Mouse (Mus musculus) layer of hippocampus, adult 18-20 months (tissue): ENCODE results near the gene Esr1. TPM values are rescaled to one million over a fixed set of nuclear protein-coding genes. Genes with fewer than 3 reads are reported as not detected.

ENCODE experiments used
- DNase-seq, 2 experiments: peaks; one replicate each; pipeline ENCODE4 v3.0.0; 2022; ENCODE audit warnings: low spot score in 2 of 2
- total RNA-seq, 2 experiments: library from RNA; stranded (reverse); gene quantifications; 2 replicates each; pipeline ENCODE4 v1.2.3; 2021

Esr1 gene
- total RNA-seq, 2 experiments from 2014 or later, result 3.4 to 4.5 TPM

GRCm38 (mm10) chr10:4824366-4824765 is 213.0 kb downstream of the Esr1 start:
- no peak for DNase-seq

- DNase-seq, result peak in 1 of 2 experiments; percentile 34
Observed at GRCm38 (mm10) chr10:4830592-4830991, 219.2 kb downstream of the Esr1 start.

- no peak for DNase-seq
Observed at GRCm38 (mm10) chr10:4838099-4838498, 226.7 kb downstream of the Esr1 start.

DNA sequence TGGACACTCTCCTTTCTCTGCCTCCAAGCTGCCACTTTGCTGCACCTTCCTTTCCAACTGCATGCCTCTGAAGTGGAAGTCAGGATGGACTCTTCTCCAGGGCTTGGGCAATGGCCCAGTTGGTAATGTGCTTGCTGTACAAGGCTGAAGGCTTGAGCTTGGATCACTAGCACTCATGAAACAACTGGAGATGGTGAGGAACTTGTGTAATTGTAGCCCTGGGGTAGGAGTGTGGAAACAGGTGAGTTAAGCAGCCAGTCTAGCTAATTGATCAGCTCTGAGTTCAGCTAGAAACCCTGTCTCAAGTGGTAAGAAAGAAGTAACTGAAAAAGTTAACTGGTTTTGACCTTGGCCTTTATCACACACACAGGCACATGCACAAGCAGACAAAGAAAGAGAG is 229.6 kb downstream of the Esr1 start:
- DNase-seq, result no peak

GRCm38 (mm10) chr10:4847523-4847922 is 236.1 kb downstream of the Esr1 start:
- DNase-seq, result peak in 1 of 2 experiments; percentile 8

- no peak for DNase-seq
Observed at GRCm38 (mm10) chr10:4849881-4850280, 238.5 kb downstream of the Esr1 start.

- DNase-seq, result no peak
Observed at GRCm38 (mm10) chr10:4875076-4875737, 263.8 kb downstream of the Esr1 start.

DNA sequence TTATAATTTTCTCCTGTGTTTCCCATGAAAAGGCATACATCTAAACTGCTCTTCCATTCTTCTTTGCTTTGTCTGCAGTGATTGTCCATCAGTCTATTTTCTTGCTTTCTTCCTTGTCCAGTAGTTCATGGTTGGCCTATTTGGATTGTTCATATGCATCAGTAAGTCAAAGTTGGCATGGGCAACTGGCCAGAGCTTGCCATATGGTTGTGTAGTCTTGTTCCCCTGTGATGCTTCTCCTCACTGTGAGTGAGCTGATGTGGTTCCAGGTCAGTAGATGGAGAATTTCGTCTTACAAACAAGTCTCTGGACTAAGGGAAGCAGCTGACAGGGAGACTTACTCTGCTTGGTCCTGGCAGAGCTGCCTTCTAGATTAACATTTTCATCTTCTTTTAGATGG is 270.0 kb downstream of the Esr1 start:
- DNase-seq, result no peak

DNA sequence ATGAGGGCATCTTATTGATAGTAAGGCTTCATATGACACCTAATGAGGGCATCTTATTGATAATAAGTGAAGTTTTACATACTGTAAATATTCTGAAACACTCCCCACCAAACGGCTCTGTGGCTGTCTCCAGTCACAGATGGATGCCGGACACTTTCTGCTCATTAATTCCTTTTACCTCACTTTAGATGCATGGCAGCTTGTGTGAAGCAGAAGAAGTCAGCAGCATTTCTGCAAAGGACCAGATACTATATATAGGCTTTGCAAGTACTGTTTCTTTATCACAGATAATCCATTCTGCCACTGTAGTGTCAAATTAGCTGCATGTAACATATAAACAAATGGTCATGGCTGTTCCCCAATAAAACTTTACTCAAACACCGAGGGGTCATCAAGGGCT is 274.1 kb downstream of the Esr1 start:
- no peak for DNase-seq

- no peak for DNase-seq
Observed at GRCm38 (mm10) chr10:4885961-4886360, 274.6 kb downstream of the Esr1 start.

GRCm38 (mm10) chr10:4893475-4893874 is 282.1 kb downstream of the Esr1 start:
- no peak for DNase-seq

DNA sequence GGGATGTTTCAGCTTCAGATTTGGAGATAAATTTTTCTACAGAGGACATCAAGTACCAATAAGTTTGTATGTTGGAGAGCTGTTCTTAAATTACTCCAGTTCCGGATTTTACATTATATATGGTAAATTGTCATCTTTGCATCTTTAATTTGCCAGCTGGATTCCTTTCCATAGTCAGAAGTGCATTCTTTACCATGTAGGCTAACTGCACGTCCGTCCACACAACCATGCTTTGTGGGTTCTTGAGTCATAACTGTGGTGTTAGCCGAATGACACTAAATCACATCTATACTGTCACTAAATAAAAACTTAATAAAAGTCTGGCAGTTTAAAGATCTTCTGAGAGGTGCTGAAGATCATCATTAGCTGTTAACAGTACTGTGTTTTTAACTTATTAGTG is 286.4 kb downstream of the Esr1 start:
- DNase-seq, result no peak

GRCm38 (mm10) chr10:4900324-4900723 is 288.9 kb downstream of the Esr1 start:
- no peak for DNase-seq

DNA sequence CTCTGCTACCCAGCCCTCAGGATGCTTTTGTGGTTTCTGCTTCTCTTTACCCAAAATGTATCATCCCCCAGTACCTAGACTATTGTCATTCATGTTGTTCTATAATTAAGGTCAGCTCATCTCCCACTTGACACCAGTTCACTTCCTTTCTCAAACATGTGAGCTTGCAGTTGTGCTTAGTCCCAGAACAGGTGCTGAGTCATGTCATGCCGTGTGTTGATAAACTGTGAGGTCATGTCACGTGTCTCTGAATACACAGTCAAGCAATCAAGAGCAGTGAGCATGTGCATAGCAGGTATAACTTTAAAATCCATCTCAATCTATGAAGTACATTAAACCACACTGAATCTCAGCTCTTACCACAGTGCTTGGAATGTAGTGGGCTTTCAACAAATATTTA is 297.9 kb downstream of the Esr1 start:
- no peak for DNase-seq

- DNase-seq, result no peak
Observed at GRCm38 (mm10) chr10:4910451-4910850, 299.1 kb downstream of the Esr1 start.

- no peak for DNase-seq
Observed at GRCm38 (mm10) chr10:4919046-4919445, 307.7 kb downstream of the Esr1 start.

GRCm38 (mm10) chr10:4923616-4924015 is 312.2 kb downstream of the Esr1 start:
- DNase-seq, result peak in 1 of 2 experiments; percentile 17

GRCm38 (mm10) chr10:4924391-4924790 is 313.0 kb downstream of the Esr1 start:
- peak; percentile 48 to 63 for DNase-seq

- DNase-seq, result no peak
Observed at GRCm38 (mm10) chr10:4943148-4943547, 331.8 kb downstream of the Esr1 start.

- no peak for DNase-seq
Observed at GRCm38 (mm10) chr10:4944725-4945124, 333.3 kb downstream of the Esr1 start.

GRCm38 (mm10) chr10:4965768-4966167 is 354.4 kb downstream of the Esr1 start:
- no peak for DNase-seq

- no peak for DNase-seq
Observed at GRCm38 (mm10) chr10:4971156-4971555, 359.8 kb downstream of the Esr1 start.

DNA sequence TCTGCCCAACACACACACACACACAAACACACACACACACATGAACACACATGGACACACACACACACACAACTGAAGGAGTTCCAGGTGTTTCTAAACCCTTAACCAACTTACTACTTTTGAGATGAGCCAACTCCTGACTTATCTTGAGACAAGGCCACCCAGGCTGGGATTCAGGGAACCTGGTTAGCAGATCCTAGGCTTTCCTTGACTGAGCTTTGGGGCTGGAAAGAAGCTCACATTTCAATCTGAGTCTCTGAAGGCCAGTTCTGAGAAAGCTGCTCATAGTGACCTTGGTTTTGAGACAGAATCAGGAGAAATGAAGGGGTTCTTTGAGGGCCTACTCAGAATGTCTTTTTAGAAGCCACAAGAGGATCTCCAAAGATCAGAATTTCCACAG is 360.2 kb downstream of the Esr1 start:
- DNase-seq, result no peak

DNA sequence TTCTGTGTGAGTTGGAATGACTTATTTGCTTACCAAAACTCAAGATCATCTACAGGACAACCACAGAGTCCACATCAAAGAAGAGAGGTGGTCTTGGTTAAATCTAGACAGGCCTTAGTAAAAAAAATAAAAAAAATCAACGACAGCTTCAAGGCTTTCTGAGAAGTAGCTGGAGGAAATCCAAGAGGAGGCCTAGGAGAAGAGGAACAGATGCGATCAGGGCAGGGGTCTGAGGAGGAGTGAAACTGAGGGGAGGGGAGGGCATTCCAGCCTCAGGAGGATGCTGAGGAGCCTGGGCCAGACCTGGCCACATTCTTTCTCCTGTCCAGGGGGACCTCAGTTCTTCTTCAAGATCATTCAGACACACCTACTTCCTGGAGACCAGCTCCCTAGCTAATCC is 360.6 kb downstream of the Esr1 start:
- DNase-seq, result no peak
